Mouse (Mus musculus) kidney, postnatal 0 days (tissue): ENCODE results near the gene Ilf2. TPM values are rescaled to one million over a fixed set of nuclear protein-coding genes. Genes with fewer than 3 reads are reported as not detected.

Source experiments
- ATAC-seq: fragments of 200-750 bp; cut with Nextera tagmentation; replicated peaks from 2 replicates; pipeline ENCODE4 v1.8.0; 2017; ENCODE audit warnings: low read depth, moderate number of reproducible peaks, moderate TSS enrichment, moderate library complexity; ENCODE audit not compliant: low FRiP score
- DNase-seq: peaks from one replicate; pipeline ENCODE4 v3.0.0-alpha.2; 2016; ENCODE audit warnings: low spot score
- H3K27ac ChIP-seq: fragments of 300-500 bp; sonication (generic); 2 replicates; pipeline ENCODE4 v1.5.1; 2014; ENCODE audit warnings: mild to moderate bottlenecking
- H3K27me3 ChIP-seq: fragments of 300-500 bp; sonication (generic); 2 replicates; pipeline ENCODE4 v1.6.1; 2014; ENCODE audit warnings: low read length, mixed read lengths; ENCODE audit not compliant: insufficient read depth
- H3K36me3 ChIP-seq: fragments of 300-500 bp; sonication (generic); 2 replicates; pipeline ENCODE4 v1.6.1; 2014; ENCODE audit warnings: low read length, mixed read lengths; ENCODE audit not compliant: insufficient read depth
- H3K4me1 ChIP-seq: fragments of 300-500 bp; sonication (generic); replicated peaks from 2 replicates; pipeline ENCODE4 v1.6.1; 2014; ENCODE audit warnings: antibody characterized with exemption, low read length, mixed read lengths; ENCODE audit not compliant: insufficient read depth
- H3K4me2 ChIP-seq: fragments of 300-500 bp; sonication (generic); 2 replicates; pipeline ENCODE4 v1.6.1; 2014; ENCODE audit warnings: mild to moderate bottlenecking, low read length, moderate library complexity, mixed read lengths
- H3K4me3 ChIP-seq: fragments of 300-500 bp; sonication (generic); replicated peaks from 2 replicates; pipeline ENCODE4 v1.5.1; 2014; ENCODE audit warnings: low read depth, low read length
- H3K9ac ChIP-seq: fragments of 300-500 bp; sonication (generic); 2 replicates; pipeline ENCODE4 v1.6.1; 2014; ENCODE audit warnings: low read depth, low read length
- H3K9me3 ChIP-seq: fragments of 300-500 bp; sonication (generic); replicated peaks from 2 replicates; pipeline ENCODE4 v1.6.1; 2016; ENCODE audit warnings: low read length, inconsistent platforms, mixed read lengths
- CTCF ChIP-seq: IDR thresholded peaks from 2 replicates; pipeline ENCODE4 v1.5.1; 2016; ENCODE audit warnings: antibody characterized with exemption, low read depth, mild to moderate bottlenecking, moderate library complexity
- WGBS: fragments of 180-500 bp; shearing (Covaris S2); extraction: QIAGEN DNeasy Blood & Tissue Kit; methylation state at CpG from one replicate; pipeline ENCODE4 v1.1.7; 2014; 5-methylcytosine and 5-hydroxymethylcytosine counted together
- polyA plus RNA-seq: library from polyadenylated mRNA; unstranded; fragments of >200 nt; fragmentation: Nextera tagmentation; extraction: Ambion mirVana; gene quantifications from 2 replicates; pipeline ENCODE4 v1.2.1, GENCODE M21; 2015

The Ilf2 gene
- polyA plus RNA-seq, 1 experiment from 2014 or later: 118 TPM

DNA sequence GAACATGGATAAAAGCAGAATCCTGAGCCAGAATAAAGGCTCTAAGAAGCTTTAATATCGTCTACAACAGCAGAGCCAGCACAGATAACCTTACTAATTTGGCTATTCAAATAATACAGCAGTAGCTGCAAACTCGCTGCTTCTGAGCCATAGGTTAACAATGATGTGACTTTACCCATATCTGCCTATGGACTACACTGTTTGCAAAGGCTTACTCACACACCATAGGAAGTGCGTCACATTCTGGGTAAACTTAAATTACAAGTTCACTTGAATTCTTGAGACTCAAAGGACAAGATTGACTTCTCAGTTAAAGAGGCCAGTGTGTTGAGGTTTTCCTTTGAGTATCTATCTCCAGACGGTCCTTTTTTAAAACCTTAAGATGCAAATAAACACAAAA lies 27.5 kb downstream of the Ilf2 start:
- no peaks in the 10 kb centered on the region for H3K27me3 ChIP-seq
- no peak for TF ChIP-seq CTCF
- no peak overlapping the region for H3K4me2 ChIP-seq
- no peak overlapping the region for H3K27ac ChIP-seq
- H3K9me3 ChIP-seq: no peaks in the 10 kb centered on the region
- H3K4me1 ChIP-seq: no peaks in the 10 kb centered on the region
- no peak for ATAC-seq
- 84% methylated on average over 4 of the region's 4 CpGs for WGBS
- peaks cover 46% of the 10 kb centered on the region for H3K36me3 ChIP-seq
- no peak overlapping the region for H3K4me3 ChIP-seq
- no peak for DNase-seq
- no peak overlapping the region for H3K9ac ChIP-seq

DNA sequence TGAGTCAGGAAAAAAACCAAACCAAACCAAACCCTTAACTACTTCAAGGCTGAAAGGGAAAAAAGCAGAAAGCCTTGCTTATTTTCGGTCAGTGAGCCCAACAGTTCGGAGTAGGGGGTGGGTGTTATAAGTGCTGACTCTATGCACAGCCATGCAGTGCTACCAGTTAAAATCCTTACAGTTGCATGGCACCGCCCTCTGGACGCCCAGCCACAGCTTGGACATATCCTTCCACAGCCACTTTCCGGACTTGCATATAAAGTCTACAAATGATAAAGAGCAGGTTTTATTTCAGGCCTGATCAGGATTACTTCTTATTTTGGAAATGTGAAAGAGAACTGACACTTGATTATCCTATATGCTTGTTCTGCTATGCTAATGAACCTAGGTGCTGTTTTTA lies 29.3 kb downstream of the Ilf2 start:
- 86% methylated on average over 5 of the region's 5 CpGs for WGBS
- ATAC-seq: no peak

DNA sequence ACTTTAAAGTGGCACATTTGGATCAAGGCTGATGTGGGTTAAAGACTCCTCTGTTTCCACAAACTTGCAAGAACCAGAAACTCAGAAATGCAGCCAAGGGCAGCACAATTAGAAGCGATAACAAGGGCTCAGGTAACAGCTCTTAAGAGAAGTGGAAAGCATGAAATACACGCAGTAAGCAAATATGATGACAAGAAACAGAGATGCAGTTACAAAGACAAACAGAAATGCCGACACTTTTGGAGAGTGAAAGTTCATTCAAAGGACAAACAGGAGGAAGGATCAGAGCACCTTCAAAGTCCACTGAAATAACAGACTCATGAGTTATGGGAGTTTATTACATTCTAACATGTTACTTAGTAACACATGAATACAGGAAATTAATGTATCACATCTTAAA lies 30.4 kb downstream of the Ilf2 start:
- Histone ChIP-seq H3K4me2 (no peak overlapping the region), H3K4me3 (no peak overlapping the region), H3K9ac (no peak overlapping the region), H3K9me3 (no peaks in the 10 kb centered on the region), H3K27ac (no peak overlapping the region), H3K36me3 (peaks cover 31% of the 10 kb centered on the region), H3K27me3 (no peaks in the 10 kb centered on the region), H3K4me1 (no peaks in the 10 kb centered on the region)
- whole genome bisulfite sequencing: 67% methylated on average over 3 of the region's 3 CpGs
- no peak for TF ChIP-seq CTCF
- no peak for ATAC-seq
- no peak for DNase-seq

More for the DNA sequence above, 29.3 kb downstream of the Ilf2 start:
- Histone ChIP-seq H3K27me3 (no peaks in the 10 kb centered on the region), H3K27ac (no peak overlapping the region), H3K36me3 (peaks cover 35% of the 10 kb centered on the region), H3K9me3 (no peaks in the 10 kb centered on the region), H3K4me2 (no peak overlapping the region), H3K4me1 (no peaks in the 10 kb centered on the region), H3K4me3 (no peak overlapping the region), H3K9ac (no peak overlapping the region)
- no peak for DNase-seq
- TF ChIP-seq CTCF: no peak

DNA sequence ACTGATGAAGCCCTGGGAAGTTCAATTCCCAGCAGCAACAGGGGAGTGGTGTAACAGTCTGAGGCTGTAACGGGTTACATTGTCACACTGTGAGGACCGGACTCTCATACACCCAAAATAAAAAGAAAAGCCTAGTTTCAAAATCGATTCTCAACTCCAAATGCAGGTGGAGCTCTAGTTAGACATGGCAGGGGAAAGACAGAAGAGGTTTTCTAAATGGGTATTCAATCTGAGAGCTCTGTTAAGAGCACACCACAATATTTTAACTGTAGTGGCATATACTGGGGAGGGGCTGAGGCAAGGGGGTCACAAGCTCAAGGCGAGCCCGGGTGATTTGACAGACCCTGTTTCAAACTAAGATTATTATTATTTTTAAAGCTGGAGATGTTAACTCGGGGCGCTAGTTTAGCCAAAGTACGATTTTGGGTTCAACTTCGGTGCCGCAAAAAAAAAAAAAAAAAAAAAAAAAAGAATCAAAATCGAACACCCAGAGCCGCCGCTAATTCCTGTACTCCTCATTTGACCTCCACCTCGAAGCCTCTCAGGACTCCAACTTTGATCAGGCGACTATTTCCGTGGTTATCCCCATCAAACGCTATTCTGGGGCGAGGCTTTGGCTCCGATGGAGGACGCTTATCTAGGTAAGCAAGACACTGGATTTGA lies 32.5 kb downstream of the Ilf2 start:
- peak; percentile 29; the same call in 1 of the 2 replicates for TF ChIP-seq CTCF
- Histone ChIP-seq H3K9ac (peak overlapping the region; percentile 99), H3K4me2 (peak overlapping the region; percentile 76), H3K9me3 (no peaks in the 10 kb centered on the region), H3K27ac (peak overlapping the region; percentile 98), H3K36me3 (peaks cover 21% of the 10 kb centered on the region), H3K27me3 (no peaks in the 10 kb centered on the region), H3K4me3 (peak overlapping the region; percentile 95), H3K4me1 (peaks cover 4% of the 10 kb centered on the region)
- 2% methylated on average over 20 of the region's 20 CpGs for whole genome bisulfite sequencing
- ATAC-seq (no peak), DNase-seq (peak; percentile 31)

DNA sequence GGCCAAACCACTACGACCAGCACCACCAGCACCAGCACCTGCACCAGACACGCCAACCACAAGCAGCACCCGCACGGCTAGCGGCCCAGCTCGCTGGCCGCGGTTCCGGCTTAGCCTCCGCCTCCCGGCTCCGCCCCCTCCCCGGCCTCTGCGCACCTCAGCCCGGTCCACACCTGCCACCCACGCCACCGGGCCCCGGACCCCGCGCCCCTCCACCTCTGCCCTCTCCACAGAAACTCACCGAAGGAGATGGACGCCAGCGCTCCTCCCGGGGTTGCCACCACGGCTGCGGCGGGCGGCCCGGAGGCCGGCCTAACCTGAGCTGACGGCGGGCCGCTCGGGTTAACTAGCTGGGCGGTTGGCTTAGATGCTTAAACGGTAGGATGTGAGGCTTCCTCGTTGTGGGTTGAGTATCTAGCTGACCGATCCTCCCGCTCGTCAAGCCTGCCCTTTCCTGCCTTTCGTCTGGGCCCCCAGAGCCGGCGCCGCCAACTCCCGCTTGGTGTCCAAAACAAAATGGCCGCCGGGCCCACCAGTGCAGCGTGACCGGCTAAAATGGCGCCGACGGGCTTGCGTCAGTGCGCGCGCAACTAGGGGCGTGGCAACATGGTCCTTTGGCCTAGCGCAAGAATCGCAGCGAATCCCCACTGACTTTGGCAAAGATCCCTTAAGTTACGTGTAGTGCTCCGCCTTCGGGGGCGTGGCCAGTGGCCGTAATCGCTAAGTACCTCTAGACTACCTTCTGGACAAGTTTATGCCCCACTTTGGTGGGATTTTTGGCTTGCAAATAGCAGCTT lies 33.2 kb downstream of the Ilf2 start, which contains the start of gene Chtop:
Gene Chtop (minus strand): TSS at position 549 of the 797 bp plus-strand sequence.
- peak within 1 kb of the TSS; percentile 76 for H3K4me2 ChIP-seq
- no peaks in the 10 kb centered on the region for H3K27me3 ChIP-seq
- DNase-seq (peak; percentile 99), ATAC-seq (peak; percentile 92)
- no peaks in the 10 kb centered on the region for H3K9me3 ChIP-seq
- peaks cover 14% of the 10 kb centered on the region for H3K36me3 ChIP-seq
- H3K4me1 ChIP-seq: peaks cover 6% of the 10 kb centered on the region
- WGBS: under 1% methylated on average over 64 of the region's 66 CpGs
- peak within 1 kb of the TSS; percentile 95 for H3K4me3 ChIP-seq
- H3K27ac ChIP-seq: peak within 1 kb of the TSS; percentile 98
- peak within 1 kb of the TSS; percentile 99 for H3K9ac ChIP-seq
- TF ChIP-seq CTCF: 0 out of 2 replicates have a peak, but pooled peaks have one; percentile 1

GRCm38 (mm10) chr3:90509747-90510123 lies 33.8 kb downstream of the Ilf2 start:
- DNase-seq: no peak
- TF ChIP-seq CTCF: no peak
- peak overlapping the region; percentile 95 for H3K4me3 ChIP-seq
- peak overlapping the region; percentile 76 for H3K4me2 ChIP-seq
- H3K9me3 ChIP-seq: no peaks in the 10 kb centered on the region
- H3K36me3 ChIP-seq: peaks cover 11% of the 10 kb centered on the region
- H3K9ac ChIP-seq: no peak overlapping the region
- peak overlapping the region; percentile 98 for H3K27ac ChIP-seq
- 26% methylated on average over 2 of the region's 2 CpGs for WGBS
- no peaks in the 10 kb centered on the region for H3K27me3 ChIP-seq
- H3K4me1 ChIP-seq: peaks cover 6% of the 10 kb centered on the region
- ATAC-seq: no peak
